Mouse (Mus musculus) kidney, adult 8-10 months (tissue): ENCODE data around the gene Tbk1.

Experiments
- DNase-seq, 2 experiments: peaks; one replicate each; pipeline ENCODE4 v3.0.0; 2022

The Tbk1 gene

GRCm38 (mm10) chr10:121587371-121587840 lies 819 bp upstream of the Tbk1 start:
- DNase-seq: peak in 1 of 2 experiments; percentile 1

GRCm38 (mm10) chr10:121585791-121586642 lies 570 bp downstream of the Tbk1 start:
- no peak for DNase-seq

DNA sequence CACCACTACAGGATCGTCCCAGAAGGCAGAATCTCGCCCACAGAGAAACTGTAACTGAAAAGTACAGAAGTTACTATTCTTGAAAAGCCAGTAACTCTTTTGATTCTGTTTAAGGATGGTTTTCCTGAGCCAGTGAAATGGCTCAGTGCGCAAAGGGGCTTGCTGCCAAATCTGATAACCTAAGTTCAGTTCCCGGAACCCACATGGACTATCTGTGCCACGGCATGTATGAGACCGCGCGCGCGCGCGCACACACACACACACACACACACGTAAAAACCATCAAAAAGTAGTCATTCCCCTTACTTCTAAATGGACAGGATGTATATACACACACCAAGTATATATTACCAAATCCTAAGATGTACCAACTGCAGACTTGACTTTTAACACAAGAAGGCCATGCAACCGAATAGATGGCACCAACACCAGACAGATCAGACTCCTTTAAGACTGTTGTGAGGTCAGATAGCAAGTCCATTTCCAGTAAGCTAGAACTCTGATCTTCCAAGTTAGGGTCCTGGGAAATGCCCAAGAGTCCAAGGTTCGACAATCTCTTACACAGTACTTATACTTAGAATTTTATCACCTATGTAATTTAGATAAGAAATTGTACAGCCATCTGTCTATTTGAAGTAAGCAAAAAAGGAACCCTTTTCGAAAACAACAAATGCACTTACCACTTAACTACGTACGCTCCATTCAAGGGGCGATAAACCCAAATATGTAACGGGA lies 1.4 kb downstream of the Tbk1 start:
- DNase-seq: no peak

- DNase-seq: no peak
These were observed 2.6 kb downstream of the Tbk1 start for GRCm38 (mm10) chr10:121584033-121584432.

DNA sequence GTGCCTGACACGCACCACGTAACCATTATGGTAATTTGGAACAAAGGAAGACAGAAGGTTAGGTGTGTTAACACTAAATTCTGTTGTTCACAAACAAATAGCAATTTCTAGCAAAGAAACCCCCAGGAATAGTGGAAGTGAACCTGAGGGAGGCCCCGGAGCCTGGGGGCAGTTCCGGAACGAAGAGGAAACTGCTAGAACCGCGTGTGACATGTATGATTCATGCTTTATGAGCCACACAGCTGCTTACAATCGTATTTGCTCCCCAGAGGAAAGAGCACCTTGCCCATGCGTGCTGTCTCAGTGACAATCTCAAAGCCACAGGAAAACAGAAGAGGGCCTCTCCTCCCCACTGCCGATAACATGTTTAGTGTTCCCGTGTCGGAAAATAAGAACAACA lies 3.6 kb downstream of the Tbk1 start:
- DNase-seq: no peak

DNA sequence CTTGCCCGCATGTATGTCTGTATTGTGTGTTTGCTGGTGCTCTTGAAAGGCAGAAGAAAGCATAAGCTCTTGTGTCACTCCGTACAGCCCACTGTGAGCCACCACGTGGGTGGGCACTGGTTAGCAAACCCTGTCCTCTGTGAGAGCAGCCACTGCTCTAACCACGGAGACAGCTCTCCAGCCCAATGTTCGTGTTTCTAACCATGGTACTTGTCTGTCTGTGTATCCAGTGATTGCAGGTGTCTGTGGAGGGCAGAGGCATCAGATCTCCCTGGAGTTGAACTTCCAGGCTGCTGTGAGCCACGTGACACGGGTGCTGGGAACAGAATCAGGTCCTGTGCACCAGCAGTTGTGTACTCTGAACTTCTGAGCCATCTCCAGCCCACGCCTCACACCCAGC lies 4.3 kb downstream of the Tbk1 start:
- no peak for DNase-seq

DNA sequence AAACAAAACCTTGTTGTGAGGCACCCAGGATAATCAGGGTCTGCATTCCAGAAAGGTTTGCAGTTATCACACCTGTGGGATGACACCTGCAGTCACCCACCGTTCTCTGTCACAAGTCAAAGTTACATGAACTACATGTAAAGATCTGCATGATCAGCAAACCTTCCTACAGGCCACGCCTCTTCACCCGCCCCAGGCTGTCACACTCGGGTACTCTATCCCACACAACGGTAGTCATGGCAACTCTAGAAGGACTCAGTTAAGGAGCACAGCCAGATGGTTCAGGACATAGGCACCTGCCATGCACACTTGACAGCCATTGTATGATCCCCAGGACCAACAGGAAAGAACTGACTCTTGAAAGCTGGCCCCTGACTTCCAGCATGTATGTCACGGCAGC lies 5.2 kb downstream of the Tbk1 start:
- no peak for DNase-seq

DNA sequence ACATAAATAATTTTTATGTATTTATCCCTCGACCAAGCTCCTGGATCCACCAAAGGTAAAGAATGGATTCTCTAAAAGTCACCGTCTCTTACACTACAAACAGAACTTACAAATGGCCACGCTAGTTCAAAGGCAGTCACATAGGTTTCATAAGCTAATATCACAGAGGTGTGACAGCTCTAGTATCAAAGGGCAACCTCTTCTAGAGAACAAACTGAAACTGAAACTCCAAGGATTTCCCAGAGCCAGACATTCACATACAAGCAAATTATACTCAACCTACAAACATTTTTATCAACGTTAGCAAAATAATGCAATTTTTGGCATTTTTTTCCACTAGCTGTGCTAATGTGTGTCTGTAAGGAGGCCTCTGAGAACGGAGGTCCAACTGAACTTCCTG lies 6.2 kb downstream of the Tbk1 start:
- no peak for DNase-seq

GRCm38 (mm10) chr10:121576372-121576771 lies 10.2 kb downstream of the Tbk1 start:
- no peak for DNase-seq

DNA sequence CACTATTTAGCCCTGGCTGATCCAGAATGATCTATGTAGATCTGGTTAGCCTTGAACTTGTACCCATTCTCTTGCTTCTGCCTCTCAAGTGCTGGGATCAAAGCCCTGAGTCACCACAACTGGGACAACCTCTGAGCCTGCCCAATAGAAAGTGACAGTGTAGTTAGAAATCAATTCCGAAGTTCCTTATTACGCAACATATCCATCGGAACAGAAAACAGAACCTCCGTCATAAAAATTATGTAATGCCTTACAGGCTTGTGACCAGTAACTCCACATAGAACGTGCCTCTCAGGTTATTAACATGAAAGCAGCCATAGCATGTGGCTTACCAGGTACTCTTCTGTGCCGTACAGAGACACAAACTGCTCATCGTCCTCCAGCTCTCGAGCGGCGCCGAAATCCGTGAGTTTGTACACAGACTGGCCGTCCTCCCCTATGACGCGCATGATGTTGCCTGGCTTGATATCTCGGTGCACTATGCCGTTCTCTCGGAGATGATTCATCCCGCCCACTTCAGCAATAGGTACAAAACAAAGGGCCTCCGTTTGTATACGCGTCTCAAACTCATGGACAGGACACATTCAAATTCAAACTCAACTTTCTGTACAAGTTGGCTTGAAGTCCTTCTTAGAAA lies 15.0 kb downstream of the Tbk1 start:
- no peak for DNase-seq

DNA sequence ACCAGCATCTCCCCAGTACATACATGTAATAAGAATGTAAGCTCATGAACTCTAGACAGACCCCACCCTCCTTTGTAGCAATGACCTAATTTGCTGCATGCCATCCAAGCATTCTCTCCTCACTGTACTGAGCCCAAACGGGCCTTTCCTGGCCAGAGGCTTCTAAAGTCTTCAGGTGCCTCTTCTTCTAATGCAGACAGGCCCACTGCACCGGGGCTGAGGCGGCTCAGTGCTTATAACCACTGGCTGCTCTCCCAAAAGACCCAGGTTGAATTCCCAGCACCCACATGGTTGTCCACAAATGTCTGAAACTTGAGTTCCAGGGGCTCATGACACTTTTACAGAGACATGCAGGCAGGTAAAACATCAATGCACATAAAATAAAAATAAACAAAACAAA lies 15.6 kb downstream of the Tbk1 start:
- DNase-seq: no peak

- no peak for DNase-seq
These were observed 16.8 kb downstream of the Tbk1 start for GRCm38 (mm10) chr10:121569796-121570195.

- DNase-seq: no peak
These were observed 17.5 kb downstream of the Tbk1 start for GRCm38 (mm10) chr10:121569001-121569589.

DNA sequence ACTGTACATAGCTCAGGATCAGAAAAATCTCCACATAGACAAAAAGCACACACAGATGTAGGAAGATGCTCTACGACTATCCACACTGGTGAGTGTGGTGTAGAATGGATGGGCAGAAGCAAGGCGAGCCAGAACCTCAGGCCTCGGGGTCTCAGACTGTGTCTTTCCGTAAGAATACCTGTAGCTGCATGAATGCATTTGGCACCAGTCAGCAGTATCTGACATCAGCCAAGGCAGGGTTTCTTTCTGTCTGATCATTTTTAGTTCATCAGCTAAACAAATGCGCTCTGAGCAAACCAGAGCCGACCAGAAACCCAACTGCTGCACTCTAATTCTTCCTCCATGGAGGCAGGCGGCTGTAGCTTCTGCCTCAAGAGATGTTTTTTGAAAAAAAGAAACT lies 18.1 kb downstream of the Tbk1 start:
- DNase-seq: no peak

- no peak for DNase-seq
These were observed 18.6 kb downstream of the Tbk1 start for GRCm38 (mm10) chr10:121568026-121568425.

- no peak for DNase-seq
These were observed 22.1 kb downstream of the Tbk1 start for GRCm38 (mm10) chr10:121564447-121564846.

GRCm38 (mm10) chr10:121558231-121558630 lies 28.4 kb downstream of the Tbk1 start:
- no peak for DNase-seq

GRCm38 (mm10) chr10:121556263-121556662 lies 30.3 kb downstream of the Tbk1 start:
- DNase-seq: no peak

DNA sequence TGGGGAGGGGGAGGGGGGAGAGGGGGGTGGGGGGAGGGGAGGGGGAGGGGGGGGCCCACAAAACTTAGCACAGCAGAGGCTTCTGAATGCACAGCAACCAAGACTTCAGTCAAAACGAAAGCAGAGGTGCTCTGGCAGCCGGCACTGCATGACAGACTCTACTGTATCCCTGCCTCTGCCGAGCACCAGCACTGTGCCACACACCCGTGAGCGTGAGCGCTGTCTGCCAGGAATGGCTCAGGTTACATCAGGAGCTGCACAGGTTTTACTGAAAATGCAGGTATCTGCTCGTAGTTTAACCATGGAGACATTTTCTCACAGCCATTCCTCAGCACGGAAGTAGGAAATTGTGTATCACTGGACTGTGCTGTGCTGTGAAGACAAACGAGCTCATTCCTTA lies 36.3 kb downstream of the Tbk1 start:
- no peak for DNase-seq

- no peak for DNase-seq
These were observed 36.9 kb downstream of the Tbk1 start for GRCm38 (mm10) chr10:121549670-121550069.

- no peak for DNase-seq
These were observed 39.4 kb downstream of the Tbk1 start for GRCm38 (mm10) chr10:121547162-121547561.

GRCm38 (mm10) chr10:121543577-121543976 lies 43.0 kb downstream of the Tbk1 start:
- no peak for DNase-seq

DNA sequence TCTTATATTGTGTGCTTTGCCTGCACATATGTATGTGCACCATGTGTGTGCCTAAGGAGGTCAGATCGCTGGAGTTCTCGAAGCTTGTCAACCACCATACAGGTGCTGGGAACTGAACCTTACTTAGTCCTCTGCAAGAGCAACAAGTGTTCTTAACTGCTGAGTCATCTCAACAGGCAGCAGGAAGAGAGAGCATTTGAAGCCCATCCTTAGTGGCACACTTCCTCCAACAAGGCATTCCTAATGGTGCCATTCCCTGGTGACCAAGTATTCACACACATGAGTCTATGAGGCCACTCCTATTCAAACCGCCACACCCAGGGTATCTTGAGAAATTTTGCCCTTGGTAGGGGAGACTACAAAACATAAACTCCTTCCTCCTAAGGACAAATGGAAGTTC lies 44.4 kb downstream of the Tbk1 start:
- DNase-seq: no peak
